Mouse (Mus musculus) forebrain, embryonic 16.5 days (tissue): Measurements from ENCODE around the gene Fbxl7. TPM values are rescaled to one million over a fixed set of nuclear protein-coding genes. Genes with fewer than 3 reads are reported as not detected.

Experiments used
- ATAC-seq: fragments of 200-750 bp; cut with Nextera tagmentation; 2 replicates; pipeline ENCODE4 v1.8.0; 2017; ENCODE audit warnings: mild to moderate bottlenecking, moderate library complexity
- H3K27ac ChIP-seq: fragments of 300-500 bp; sonication (generic); 2 replicates; pipeline ENCODE4 v1.5.1; 2014; ENCODE audit warnings: low read length, control low read depth
- H3K27me3 ChIP-seq: fragments of 300-500 bp; sonication (generic); replicated peaks from 2 replicates; pipeline ENCODE4 v1.6.1; 2014; ENCODE audit warnings: low read length; ENCODE audit not compliant: control insufficient read depth, insufficient read depth
- H3K36me3 ChIP-seq: fragments of 300-500 bp; sonication (generic); 2 replicates; pipeline ENCODE4 v1.6.1; 2014; ENCODE audit not compliant: control insufficient read depth, insufficient read depth
- H3K4me1 ChIP-seq: fragments of 300-500 bp; sonication (generic); replicated peaks from 2 replicates; pipeline ENCODE4 v1.6.1; 2014; ENCODE audit warnings: low read length; ENCODE audit not compliant: control insufficient read depth, insufficient read depth
- H3K4me2 ChIP-seq: fragments of 300-500 bp; sonication (generic); 2 replicates; pipeline ENCODE4 v1.6.1; 2014; ENCODE audit warnings: mild to moderate bottlenecking, low read length, control low read depth
- H3K4me3 ChIP-seq: fragments of 300-500 bp; sonication (generic); replicated peaks from 2 replicates; pipeline ENCODE4 v1.5.1; 2014; ENCODE audit warnings: mild to moderate bottlenecking, low read length, control low read depth
- H3K9ac ChIP-seq: fragments of 300-500 bp; sonication (generic); replicated peaks from 2 replicates; pipeline ENCODE4 v1.6.1; 2014; ENCODE audit warnings: low read depth, low read length, control low read depth
- H3K9me3 ChIP-seq: fragments of 300-500 bp; sonication (generic); 2 replicates; pipeline ENCODE4 v1.6.1; 2016; ENCODE audit warnings: low read length; ENCODE audit not compliant: control insufficient read depth
- WGBS: fragments of 180-500 bp; shearing (Covaris S2); extraction: QIAGEN DNeasy Blood & Tissue Kit; methylation state at CpG from one replicate; pipeline ENCODE4 v1.1.7; 2014; 5-methylcytosine and 5-hydroxymethylcytosine counted together
- polyA plus RNA-seq: library from polyadenylated mRNA; unstranded; fragments of >200 nt; fragmentation: Nextera tagmentation; extraction: Ambion mirVana; gene quantifications from 2 replicates; pipeline ENCODE4 v1.2.1, GENCODE M21; 2015

The Fbxl7 gene
- polyA plus RNA-seq, 1 experiment from 2014 or later = 5.7 TPM

GRCm38 (mm10) chr15:26885979-26886378 lies 9.4 kb downstream of the Fbxl7 start:
- no peak overlapping the region for H3K9ac ChIP-seq
- no peak overlapping the region for H3K4me2 ChIP-seq
- no peak overlapping the region for H3K27ac ChIP-seq
- no peaks in the 10 kb centered on the region for H3K9me3 ChIP-seq
- WGBS = 20% methylated on average over 2 of the region's 2 CpGs
- no peak overlapping the region for H3K4me3 ChIP-seq
- no peaks in the 10 kb centered on the region for H3K36me3 ChIP-seq
- no peaks in the 10 kb centered on the region for H3K4me1 ChIP-seq
- no peaks in the 10 kb centered on the region for H3K27me3 ChIP-seq
- no peak for ATAC-seq

DNA sequence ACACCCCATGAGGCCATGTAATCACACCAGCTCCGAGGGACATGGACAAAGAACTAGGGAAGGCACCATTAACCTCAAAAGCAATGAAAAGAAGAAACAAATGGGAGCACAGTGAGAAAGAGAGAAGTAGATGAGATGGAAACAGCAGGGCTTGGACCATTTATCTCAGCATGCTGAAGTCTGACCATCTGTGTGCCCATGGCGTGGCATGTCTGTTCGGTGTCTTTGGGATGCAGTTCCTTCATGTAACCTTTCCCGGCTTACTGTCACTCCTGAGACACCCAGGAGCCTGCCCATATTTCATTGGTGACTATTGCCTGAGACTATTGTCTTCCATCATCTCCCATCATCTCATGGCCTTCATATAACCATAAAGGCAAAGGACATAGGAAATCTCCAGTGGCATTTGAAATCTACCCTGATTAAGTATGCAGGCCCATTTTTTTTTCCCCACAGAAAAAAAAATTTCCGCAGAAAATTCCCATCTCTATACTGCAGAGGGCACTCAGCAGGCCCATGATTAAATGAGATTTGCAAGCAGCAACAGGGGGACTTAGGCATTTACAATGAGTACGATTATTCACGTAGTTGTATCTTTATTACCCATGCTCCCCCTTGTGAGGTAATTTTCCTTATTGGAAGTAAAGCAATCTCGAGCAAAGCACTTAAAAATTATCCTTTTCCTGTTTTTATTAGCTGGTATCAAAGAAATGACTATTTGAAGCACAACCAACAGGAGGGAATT lies 15.0 kb downstream of the Fbxl7 start:
- peaks cover 9% of the 10 kb centered on the region for H3K4me1 ChIP-seq
- H3K9me3 ChIP-seq = no peaks in the 10 kb centered on the region
- H3K36me3 ChIP-seq = no peaks in the 10 kb centered on the region
- 85% methylated on average over 8 of the region's 8 CpGs for WGBS
- H3K27ac ChIP-seq = no peak overlapping the region
- H3K4me2 ChIP-seq = no peak overlapping the region
- no peaks in the 10 kb centered on the region for H3K27me3 ChIP-seq
- no peak for ATAC-seq
- H3K4me3 ChIP-seq = no peak overlapping the region
- no peak overlapping the region for H3K9ac ChIP-seq

DNA sequence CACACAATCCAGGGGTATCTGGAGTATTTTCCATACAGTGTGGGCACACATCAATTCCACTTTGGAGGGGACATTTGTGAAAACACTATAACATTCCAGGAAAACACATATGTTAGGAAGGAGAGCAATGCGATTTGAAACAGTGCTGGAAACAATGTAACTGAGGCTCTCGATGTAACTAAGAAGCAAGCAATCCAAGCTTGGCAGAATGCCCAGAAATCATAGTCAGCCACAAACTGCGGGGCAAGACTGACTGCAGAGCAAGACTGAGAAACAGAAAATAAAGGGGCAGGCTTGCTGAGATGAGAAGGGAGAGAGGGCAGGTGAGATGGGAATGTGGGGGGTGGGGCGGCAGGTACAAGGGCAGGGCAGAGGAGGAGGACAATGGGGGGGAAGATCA lies 19.7 kb downstream of the Fbxl7 start:
- H3K27ac ChIP-seq = no peak overlapping the region
- H3K9ac ChIP-seq = no peak overlapping the region
- H3K4me1 ChIP-seq = peaks cover 14% of the 10 kb centered on the region
- H3K36me3 ChIP-seq = no peaks in the 10 kb centered on the region
- H3K9me3 ChIP-seq = no peaks in the 10 kb centered on the region
- 8% methylated on average over 4 of the region's 4 CpGs for WGBS
- H3K4me3 ChIP-seq = no peak overlapping the region
- no peaks in the 10 kb centered on the region for H3K27me3 ChIP-seq
- peak; percentile 93 for ATAC-seq
- no peak overlapping the region for H3K4me2 ChIP-seq

DNA sequence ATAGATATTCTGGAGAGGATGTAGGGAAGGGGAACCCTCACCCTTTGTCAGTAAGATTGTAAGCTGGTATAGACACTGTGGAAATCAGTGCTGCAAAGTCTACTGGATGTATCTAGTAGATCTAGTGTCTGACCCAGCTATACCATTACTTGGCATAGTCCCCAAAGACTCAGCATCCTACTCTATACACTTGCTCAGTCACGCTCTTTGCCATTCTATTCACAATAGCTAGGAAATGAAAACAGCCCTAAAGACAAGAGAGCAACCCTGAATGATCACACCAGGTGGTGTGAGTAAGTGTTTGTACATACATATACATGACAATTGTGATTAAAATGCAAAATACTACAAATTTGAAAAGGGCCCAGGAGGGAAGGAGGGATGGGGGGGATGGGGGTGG lies 23.1 kb downstream of the Fbxl7 start:
- Histone ChIP-seq H3K4me1 (peaks cover 14% of the 10 kb centered on the region), H3K4me2 (no peak overlapping the region), H3K4me3 (no peak overlapping the region), H3K9ac (no peak overlapping the region), H3K9me3 (no peaks in the 10 kb centered on the region), H3K27me3 (no peaks in the 10 kb centered on the region), H3K27ac (no peak overlapping the region), H3K36me3 (no peaks in the 10 kb centered on the region)
- ATAC-seq = no peak
- WGBS = 23% methylated on average over 1 of the region's 1 CpGs

DNA sequence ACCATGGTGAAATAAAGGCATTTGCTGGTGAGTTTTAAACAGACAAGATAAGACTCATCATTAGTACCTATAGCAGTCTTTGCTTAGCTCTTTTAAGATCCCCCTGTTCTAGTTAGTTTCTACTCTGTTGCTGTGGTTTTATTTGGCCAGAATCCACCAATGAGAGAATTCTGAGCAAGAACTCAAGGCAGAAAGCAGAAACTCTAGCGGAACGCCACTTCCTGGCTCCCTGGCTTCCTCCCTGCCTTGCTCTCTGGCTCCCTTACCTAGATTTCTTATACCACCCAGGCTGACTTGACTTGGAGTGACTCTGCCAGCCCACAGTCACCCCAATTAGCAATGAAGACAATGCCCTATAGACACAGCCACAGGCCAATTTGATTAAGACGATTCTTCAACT lies 26.2 kb downstream of the Fbxl7 start:
- Histone ChIP-seq H3K4me1 (peaks cover 5% of the 10 kb centered on the region; the same call in 1 of the 2 replicates), H3K9ac (no peak overlapping the region), H3K27ac (no peak overlapping the region), H3K9me3 (no peaks in the 10 kb centered on the region), H3K27me3 (no peaks in the 10 kb centered on the region), H3K4me2 (no peak overlapping the region), H3K4me3 (no peak overlapping the region), H3K36me3 (no peaks in the 10 kb centered on the region)
- 83% methylated on average over 3 of the region's 3 CpGs for WGBS
- ATAC-seq = no peak

DNA sequence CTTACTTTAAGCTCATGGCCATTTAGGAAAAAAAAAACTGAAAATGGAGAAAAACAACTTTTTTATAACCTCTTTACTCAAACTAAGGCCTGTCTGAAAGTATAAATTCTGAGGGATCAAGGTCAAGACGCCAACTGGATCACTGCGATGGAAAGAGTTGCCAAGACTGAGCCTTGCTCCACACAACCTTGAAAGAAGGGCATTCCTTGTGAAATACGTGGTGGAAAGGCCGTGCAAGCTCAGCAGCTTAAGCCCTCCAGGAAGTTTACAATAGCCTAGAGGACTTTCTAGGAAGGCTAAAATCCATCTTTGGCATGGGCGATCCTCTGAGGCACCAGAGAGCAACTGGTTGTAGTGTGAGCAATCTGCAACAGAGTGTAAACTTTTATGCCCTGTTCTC lies 27.9 kb downstream of the Fbxl7 start:
- no peak overlapping the region for H3K27ac ChIP-seq
- H3K4me1 ChIP-seq = 0 out of 2 replicates have a peak, but pooled peaks cover under 1% of the 10 kb centered on the region
- no peak for ATAC-seq
- H3K4me2 ChIP-seq = no peak overlapping the region
- H3K36me3 ChIP-seq = no peaks in the 10 kb centered on the region
- no peaks in the 10 kb centered on the region for H3K9me3 ChIP-seq
- H3K27me3 ChIP-seq = no peaks in the 10 kb centered on the region
- WGBS = 81% methylated on average over 5 of the region's 5 CpGs
- H3K4me3 ChIP-seq = no peak overlapping the region
- no peak overlapping the region for H3K9ac ChIP-seq

- Histone ChIP-seq H3K9ac (no peak overlapping the region), H3K27me3 (no peaks in the 10 kb centered on the region), H3K9me3 (no peaks in the 10 kb centered on the region), H3K27ac (no peak overlapping the region), H3K4me3 (no peak overlapping the region), H3K4me1 (no peaks in the 10 kb centered on the region), H3K4me2 (no peak overlapping the region), H3K36me3 (no peaks in the 10 kb centered on the region)
- 76% methylated on average over 2 of the region's 2 CpGs for WGBS
- ATAC-seq = no peak
Measured at GRCm38 (mm10) chr15:26862173-26862572, 33.2 kb downstream of the Fbxl7 start.

DNA sequence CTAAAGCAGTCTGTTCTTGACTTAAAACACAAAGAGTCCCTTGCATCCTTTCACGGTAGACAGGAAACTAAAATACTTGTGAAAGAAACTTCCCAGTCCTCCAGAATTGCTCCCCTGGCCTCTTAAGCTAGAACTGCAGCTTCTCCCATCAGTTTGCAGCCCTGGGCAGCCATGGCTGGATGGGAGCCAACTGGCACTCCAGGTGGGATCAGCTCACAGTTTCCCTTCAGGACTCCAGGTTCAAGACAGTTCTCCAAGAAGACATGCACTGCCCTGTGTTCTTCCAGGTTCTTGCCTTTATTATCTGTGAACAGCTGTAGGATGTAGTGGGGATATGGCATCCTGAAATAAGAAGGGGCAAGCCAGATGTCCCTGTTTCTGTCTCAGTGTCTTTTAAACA lies 45.8 kb downstream of the Fbxl7 start:
- ATAC-seq = no peak

DNA sequence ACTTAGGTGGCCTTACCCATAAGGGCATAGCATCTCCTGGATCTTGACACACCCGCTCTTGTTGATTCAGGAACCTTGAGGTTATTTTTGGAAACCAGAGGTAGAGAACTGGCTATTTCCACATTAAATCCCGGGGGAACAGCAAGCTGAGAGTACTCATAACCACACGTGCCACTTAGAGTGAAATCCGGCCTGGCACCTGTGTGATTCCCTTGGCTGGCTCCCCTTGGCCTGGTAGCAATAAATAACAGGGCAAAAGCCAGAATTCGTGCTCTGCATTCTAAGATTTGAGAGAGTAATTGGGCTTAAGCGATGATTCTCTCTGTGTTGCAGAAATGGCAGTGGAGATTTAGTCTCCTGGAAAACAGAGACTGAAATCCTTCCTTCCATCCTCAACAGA lies 53.2 kb downstream of the Fbxl7 start:
- H3K4me2 ChIP-seq = no peak overlapping the region
- no peak overlapping the region for H3K9ac ChIP-seq
- ATAC-seq = no peak
- 84% methylated on average over 6 of the region's 6 CpGs for WGBS
- no peaks in the 10 kb centered on the region for H3K9me3 ChIP-seq
- no peaks in the 10 kb centered on the region for H3K4me1 ChIP-seq
- no peaks in the 10 kb centered on the region for H3K36me3 ChIP-seq
- H3K27me3 ChIP-seq = no peaks in the 10 kb centered on the region
- H3K27ac ChIP-seq = no peak overlapping the region
- H3K4me3 ChIP-seq = no peak overlapping the region

More for the DNA sequence above, 45.8 kb downstream of the Fbxl7 start:
- 43% methylated on average over 1 of the region's 1 CpGs for WGBS
- Histone ChIP-seq H3K27me3 (no peaks in the 10 kb centered on the region), H3K27ac (no peak overlapping the region), H3K9ac (no peak overlapping the region), H3K9me3 (no peaks in the 10 kb centered on the region), H3K4me3 (no peak overlapping the region), H3K36me3 (no peaks in the 10 kb centered on the region), H3K4me1 (no peaks in the 10 kb centered on the region), H3K4me2 (no peak overlapping the region)

- no peaks in the 10 kb centered on the region for H3K36me3 ChIP-seq
- no peak overlapping the region for H3K27ac ChIP-seq
- H3K9me3 ChIP-seq = no peaks in the 10 kb centered on the region
- H3K4me2 ChIP-seq = no peak overlapping the region
- no peak overlapping the region for H3K9ac ChIP-seq
- WGBS = 43% methylated on average over 1 of the region's 1 CpGs
- H3K4me3 ChIP-seq = no peak overlapping the region
- H3K27me3 ChIP-seq = no peaks in the 10 kb centered on the region
- no peaks in the 10 kb centered on the region for H3K4me1 ChIP-seq
- ATAC-seq = no peak
Measured at GRCm38 (mm10) chr15:26838386-26838785, 57.0 kb downstream of the Fbxl7 start.
